Mouse (Mus musculus) kidney, embryonic 16.5 days (tissue): ENCODE measurements at regions not wholly inside any gene's neighbourhood (a gene's known extent, or its start where the extent isn't known, plus 50 kb on each side); places are given as distances from the start of the nearest gene placed in this dataset.
"Not testable (repeated sequence)": the region's sequence is repeated elsewhere in the genome, so short reads cannot be mapped to it uniquely, and the experiment has no call there.

Experiments
- ATAC-seq: fragments of 200-750 bp; cut with Nextera tagmentation; 2 replicates; pipeline ENCODE4 v1.8.0; 2017; ENCODE audit warnings: moderate TSS enrichment; ENCODE audit not compliant: low FRiP score, low TSS enrichment
- H3K27ac ChIP-seq: fragments of 300-500 bp; sonication (generic); 2 replicates; pipeline ENCODE4 v1.5.1; 2014; ENCODE audit warnings: low read length
- H3K27me3 ChIP-seq: fragments of 300-500 bp; sonication (generic); 2 replicates; pipeline ENCODE4 v1.6.1; 2014; ENCODE audit warnings: low read length, control low read depth, mixed read lengths; ENCODE audit not compliant: insufficient read depth
- H3K36me3 ChIP-seq: fragments of 300-500 bp; sonication (generic); 2 replicates; pipeline ENCODE4 v1.6.1; 2014; ENCODE audit warnings: low read length, control low read depth, mixed read lengths; ENCODE audit not compliant: insufficient read depth
- H3K4me1 ChIP-seq: fragments of 300-500 bp; sonication (generic); 2 replicates; pipeline ENCODE4 v1.6.1; 2014; ENCODE audit warnings: low read length, control low read depth, mixed read lengths; ENCODE audit not compliant: insufficient read depth
- H3K4me2 ChIP-seq: fragments of 300-500 bp; sonication (generic); replicated peaks from 2 replicates; pipeline ENCODE4 v1.6.1; 2014; ENCODE audit warnings: low read depth, low read length
- H3K4me3 ChIP-seq: fragments of 300-500 bp; sonication (generic); 2 replicates; pipeline ENCODE4 v1.5.1; 2014; ENCODE audit warnings: mild to moderate bottlenecking, low read length
- H3K9ac ChIP-seq: fragments of 300-500 bp; sonication (generic); replicated peaks from 2 replicates; pipeline ENCODE4 v1.6.1; 2014; ENCODE audit warnings: low read length
- H3K9me3 ChIP-seq: fragments of 300-500 bp; sonication (generic); 2 replicates; pipeline ENCODE4 v1.6.1; 2016; ENCODE audit warnings: low read length, control low read depth
- WGBS: fragments of 180-500 bp; shearing (Covaris S2); extraction: QIAGEN DNeasy Blood & Tissue Kit; methylation state at CpG from one replicate; pipeline ENCODE4 v1.1.7; 2014; 5-methylcytosine and 5-hydroxymethylcytosine counted together

DNA sequence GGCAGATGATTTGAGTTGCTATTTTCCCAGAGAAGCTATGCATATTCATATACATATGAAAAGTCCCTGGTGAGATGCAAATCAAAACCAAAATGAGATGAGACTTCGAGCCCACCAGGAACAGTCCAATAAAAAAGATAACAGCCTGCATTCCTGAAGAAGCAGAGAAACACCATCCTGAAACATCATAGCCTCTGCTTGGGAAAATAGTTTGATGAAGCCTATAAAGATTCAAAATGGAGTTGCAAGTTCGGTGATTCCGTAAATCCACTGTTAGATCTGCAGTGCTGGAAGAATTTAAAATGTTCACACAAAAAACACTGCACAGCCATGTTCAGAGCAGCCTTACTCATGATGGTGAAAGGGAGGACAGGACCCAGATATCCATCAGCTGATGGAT lies 98.9 kb downstream of the Gm15319 start:
- 95% methylated on average over 3 of the region's 3 CpGs for WGBS
- H3K9ac ChIP-seq, H3K4me2 ChIP-seq: not testable (repeated sequence)

GRCm38 (mm10) chr8:20262847-20263570 lies 100.0 kb downstream of the Gm15319 start:
- not testable (repeated sequence) for H3K9me3 ChIP-seq, H3K27me3 ChIP-seq, ATAC-seq, H3K4me1 ChIP-seq, H3K9ac ChIP-seq, H3K4me3 ChIP-seq, H3K27ac ChIP-seq, H3K36me3 ChIP-seq, H3K4me2 ChIP-seq
- 87% methylated on average over 6 of the region's 7 CpGs for WGBS

More for the DNA sequence above, 98.9 kb downstream of the Gm15319 start:
- ATAC-seq, H3K27me3 ChIP-seq, H3K4me3 ChIP-seq, H3K9me3 ChIP-seq, H3K36me3 ChIP-seq, H3K4me1 ChIP-seq, H3K27ac ChIP-seq: not testable (repeated sequence)

DNA sequence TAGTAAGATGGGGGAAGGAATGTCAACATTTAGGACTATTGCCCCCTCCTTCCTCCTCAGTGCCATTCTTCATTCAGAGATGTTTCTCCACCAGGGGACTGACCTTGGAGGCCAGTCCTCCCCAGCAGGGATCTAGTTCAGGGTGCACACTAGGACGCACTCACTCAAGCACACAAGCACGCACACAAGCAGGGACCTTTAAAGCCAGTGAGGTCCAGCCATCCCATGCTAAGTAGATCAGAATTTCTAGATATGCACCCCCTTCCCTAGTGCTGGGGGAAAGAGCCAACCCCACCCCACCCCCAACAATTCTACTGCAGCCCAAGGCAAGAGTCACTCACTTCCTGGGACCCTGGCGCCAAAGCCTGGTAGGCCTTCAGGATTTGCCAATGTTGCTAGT lies 100.8 kb downstream of the Gm15319 start:
- not testable (repeated sequence) for H3K4me2 ChIP-seq, H3K36me3 ChIP-seq, H3K9ac ChIP-seq, H3K9me3 ChIP-seq, H3K4me1 ChIP-seq, H3K27me3 ChIP-seq, H3K27ac ChIP-seq, H3K4me3 ChIP-seq
- ATAC-seq = peak; percentile 79; the same call in 1 of the 2 replicates
- WGBS = no CpG with 5 or more reads among the region's 3 CpGs

DNA sequence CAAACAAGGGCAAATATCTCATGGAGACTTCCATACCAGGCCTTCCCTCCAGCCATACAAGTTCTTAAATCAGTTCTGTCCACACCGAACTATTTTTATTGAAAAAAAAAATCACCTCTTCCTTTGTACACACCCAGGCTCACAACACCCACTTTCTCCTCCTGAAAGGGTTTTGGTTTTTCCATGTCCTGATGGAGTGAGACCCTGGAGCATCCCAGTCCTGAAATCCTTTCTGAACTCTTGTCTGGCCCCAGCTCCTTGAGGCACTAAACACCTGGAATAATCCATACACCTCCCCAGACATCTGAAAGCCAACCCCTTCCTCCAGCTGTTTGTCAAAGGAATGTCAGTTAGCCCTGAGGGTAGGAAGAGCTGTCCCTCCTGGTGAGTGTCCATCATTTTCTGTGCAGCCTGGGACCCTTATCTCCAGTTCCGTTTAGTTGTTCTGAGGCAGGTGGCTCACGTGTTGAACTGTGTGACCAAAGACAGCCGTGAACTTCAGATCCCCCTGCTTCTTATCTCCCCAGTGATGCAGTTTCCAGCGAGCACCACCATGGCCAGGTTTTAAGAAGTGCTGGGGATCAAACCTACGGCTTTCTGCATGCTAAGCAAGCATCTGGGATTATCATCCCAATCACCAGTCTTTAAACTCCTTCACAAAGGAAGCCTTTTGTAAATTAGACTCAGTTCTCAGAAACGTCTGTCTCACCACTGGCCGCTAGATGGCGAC lies 101.4 kb downstream of the Gm15319 start:
- not testable (repeated sequence) for H3K4me2 ChIP-seq, H3K9ac ChIP-seq, H3K9me3 ChIP-seq, H3K27ac ChIP-seq, H3K36me3 ChIP-seq, H3K4me3 ChIP-seq, H3K4me1 ChIP-seq, H3K27me3 ChIP-seq
- WGBS = 64% methylated on average over 5 of the region's 9 CpGs
- ATAC-seq = peak; percentile 46; the same call in 1 of the 2 replicates

DNA sequence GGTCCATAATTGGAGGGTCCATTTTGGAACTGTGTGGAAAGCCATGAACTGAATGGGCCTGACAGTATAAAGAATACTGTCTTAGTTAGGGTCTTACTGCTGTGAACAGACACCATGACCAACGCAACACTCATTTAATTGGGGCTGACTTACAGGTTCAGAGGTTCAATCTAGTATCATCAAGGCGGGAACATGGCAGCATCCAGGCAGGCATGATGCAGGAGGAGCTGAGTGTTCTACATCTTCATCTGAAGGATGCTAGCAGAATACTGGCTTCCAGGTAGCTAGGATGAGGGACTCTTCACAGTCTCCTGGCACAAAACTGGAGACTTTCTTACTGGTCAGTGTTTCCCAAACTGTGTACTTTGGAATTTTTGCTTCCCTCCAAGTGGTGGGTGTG lies 102.0 kb downstream of the Gm15319 start:
- not testable (repeated sequence) for H3K4me3 ChIP-seq, H3K36me3 ChIP-seq, H3K4me2 ChIP-seq, H3K9ac ChIP-seq, ATAC-seq, H3K9me3 ChIP-seq, H3K27me3 ChIP-seq, H3K4me1 ChIP-seq, H3K27ac ChIP-seq
- WGBS = no CpG with 5 or more reads among the region's 2 CpGs

GRCm38 (mm10) chr8:20260125-20260640 lies 102.8 kb downstream of the Gm15319 start:
- not testable (repeated sequence) for ATAC-seq, H3K4me2 ChIP-seq, H3K4me1 ChIP-seq, H3K4me3 ChIP-seq, H3K9me3 ChIP-seq, H3K9ac ChIP-seq, H3K27me3 ChIP-seq, H3K36me3 ChIP-seq, H3K27ac ChIP-seq
- 100% methylated on average over 2 of the region's 7 CpGs for WGBS

DNA sequence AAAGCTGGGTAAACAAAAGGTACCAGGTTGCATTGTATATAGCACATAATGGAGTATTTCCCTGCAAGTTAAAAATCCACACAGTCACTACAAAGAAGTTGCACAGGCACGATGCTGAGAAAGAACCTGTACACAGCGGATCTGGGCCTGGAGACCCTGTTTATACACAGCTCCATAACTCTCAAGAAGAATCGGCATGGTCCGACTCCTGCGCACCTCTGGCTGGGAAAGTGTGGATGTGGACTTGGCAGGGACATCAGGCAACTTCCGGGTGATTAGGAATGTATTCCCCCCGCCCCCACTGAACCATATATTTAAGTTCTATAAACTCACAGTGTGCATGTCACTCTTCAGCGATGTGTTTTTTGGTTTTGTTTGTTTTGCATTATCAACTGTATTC lies 103.3 kb downstream of the Gm15319 start:
- H3K27ac ChIP-seq, H3K4me1 ChIP-seq, H3K9me3 ChIP-seq, H3K36me3 ChIP-seq, H3K4me2 ChIP-seq, H3K27me3 ChIP-seq, H3K4me3 ChIP-seq, H3K9ac ChIP-seq, ATAC-seq: not testable (repeated sequence)
- 85% methylated on average over 7 of the region's 8 CpGs for WGBS
